Mouse (Mus musculus) cerebellum, adult 9-10 months (tissue): ENCODE data around the gene Mgarp.
"Not testable (repeated sequence)": the region's sequence is repeated elsewhere in the genome, so short reads cannot be mapped to it uniquely, and the experiment has no call there.

Experiments
- DNase-seq: peaks from one replicate; pipeline ENCODE4 v3.0.0; 2022

The Mgarp gene

GRCm38 (mm10) chr3:51396219-51397068, at the start of gene Mgarp:
TSS of gene Mgarp (minus strand) at chr3:51396738.
- DNase-seq = no peak

GRCm38 (mm10) chr3:51434871-51435595, 38.5 kb upstream of the Mgarp start:
- DNase-seq = no peak

DNA sequence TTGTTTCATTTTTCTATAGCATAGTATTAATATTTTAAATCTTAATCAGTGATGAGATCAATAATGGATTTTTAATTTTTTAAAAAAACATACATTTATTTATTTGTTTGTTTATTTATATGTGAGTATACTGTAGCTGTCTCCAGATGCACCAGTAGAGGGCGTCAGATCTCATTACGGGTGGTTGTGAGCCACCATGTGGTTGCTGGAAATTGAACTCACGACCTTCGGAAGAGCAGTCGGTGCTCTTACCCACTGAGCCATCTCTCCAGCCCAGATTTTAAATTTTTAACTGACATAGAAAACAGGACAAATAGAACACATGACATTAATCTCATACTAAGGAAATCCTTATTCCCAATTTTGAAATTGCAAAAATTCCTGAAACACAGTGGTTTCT, 37.8 kb upstream of the Mgarp start:
- not testable (repeated sequence) for DNase-seq

- no peak for DNase-seq
Observed at GRCm38 (mm10) chr3:51425394-51425793, 28.9 kb upstream of the Mgarp start.

- no peak for DNase-seq
Observed at GRCm38 (mm10) chr3:51421921-51422320, 25.4 kb upstream of the Mgarp start.

DNA sequence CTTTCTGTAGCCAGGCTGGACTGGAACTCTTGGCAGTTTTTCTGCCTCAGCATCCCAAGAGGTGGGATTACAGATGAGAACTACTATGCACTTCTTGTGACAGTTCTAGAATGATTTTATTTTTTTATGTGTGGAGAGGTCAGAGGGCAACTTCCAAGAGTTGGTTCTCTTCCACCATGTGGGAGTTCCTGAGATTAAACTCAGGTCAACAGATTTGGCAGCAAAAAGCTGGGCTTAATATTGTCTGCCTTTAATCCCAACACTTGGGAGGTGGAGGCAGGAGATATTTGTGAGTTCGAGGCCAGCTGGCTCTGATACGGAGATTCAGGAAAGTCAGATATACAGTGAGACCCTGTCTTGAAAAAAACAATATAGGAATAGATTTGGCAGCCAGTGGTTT, 21.4 kb upstream of the Mgarp start:
- no peak for DNase-seq

DNA sequence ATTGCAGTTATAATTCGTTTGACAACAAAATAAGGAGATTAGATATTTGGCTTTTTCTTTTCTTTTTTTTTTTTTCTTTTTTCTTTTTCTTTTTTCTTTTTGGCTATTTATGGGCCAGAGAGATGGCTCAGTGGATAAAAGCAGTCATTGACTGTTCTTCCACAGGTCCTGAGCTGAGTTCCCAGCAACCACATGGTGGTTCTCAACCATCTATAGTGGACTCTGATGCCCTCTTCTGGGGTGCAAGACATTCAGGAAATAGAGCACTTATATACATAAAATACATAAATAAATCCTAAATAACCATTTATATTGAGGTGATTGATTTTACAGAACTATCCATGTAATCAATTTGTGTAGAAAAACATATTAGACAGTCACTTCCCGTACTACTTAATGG, 20.9 kb upstream of the Mgarp start:
- DNase-seq = no peak

DNA sequence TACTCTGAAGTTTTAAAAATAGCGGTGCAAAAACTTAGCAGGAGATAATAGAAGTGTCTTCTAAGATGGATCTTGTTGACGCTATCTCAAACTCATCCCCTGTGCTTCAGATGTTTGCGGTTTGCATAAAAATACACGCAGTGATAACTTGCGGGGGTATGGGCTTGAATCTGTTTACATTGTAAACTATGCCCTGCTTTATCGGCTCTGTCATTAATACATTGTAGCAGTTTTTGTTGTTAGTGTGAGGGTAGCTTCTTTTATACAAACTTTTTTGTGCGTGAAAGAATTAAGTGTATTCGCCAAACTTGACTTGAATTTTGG, 20.6 kb upstream of the Mgarp start:
- no peak for DNase-seq

GRCm38 (mm10) chr3:51416364-51417134, 20.0 kb upstream of the Mgarp start:
- DNase-seq = peak; percentile 69

DNA sequence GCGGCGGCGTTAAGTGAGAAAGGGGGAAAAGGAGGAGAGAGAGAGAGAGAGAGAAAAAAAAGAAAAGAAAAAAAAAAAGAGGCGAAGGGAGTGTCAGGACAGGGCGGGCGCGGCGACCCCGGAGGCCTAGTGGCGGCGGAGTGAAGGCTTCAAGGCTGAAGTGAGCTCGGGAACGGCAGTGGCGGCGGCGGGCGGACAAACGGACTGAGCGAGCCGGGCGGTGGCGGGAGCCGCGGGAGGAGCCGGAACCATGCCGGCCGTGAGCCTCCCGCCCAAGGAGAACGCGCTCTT, 19.5 kb upstream of the Mgarp start:
- no peak for DNase-seq

- DNase-seq = peak; percentile 96
Observed at GRCm38 (mm10) chr3:51415098-51416072, 18.8 kb upstream of the Mgarp start, which contains the start of gene Naa15. TSS of gene Naa15 (plus strand) at chr3:51415148.

GRCm38 (mm10) chr3:51413276-51413675, 16.7 kb upstream of the Mgarp start:
- no peak for DNase-seq

DNA sequence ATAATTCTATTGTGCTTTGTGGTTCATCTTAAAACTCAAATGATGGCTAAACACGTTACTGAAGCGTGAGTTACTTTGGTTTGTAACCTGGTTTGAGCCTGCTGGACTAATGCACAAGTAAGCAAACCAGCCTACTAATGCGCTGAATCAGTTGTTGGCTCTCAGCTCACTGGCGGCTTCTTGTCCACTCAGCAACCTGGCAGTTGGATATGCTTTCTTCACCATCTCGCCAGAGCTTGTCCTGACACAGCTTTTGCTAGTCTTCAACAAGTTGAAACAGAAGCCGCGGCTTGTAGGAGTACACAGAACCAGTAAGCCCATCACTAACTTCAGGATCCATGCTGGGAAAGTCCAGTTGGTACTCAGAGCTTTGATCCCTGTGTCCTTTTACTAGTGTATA, 15.9 kb upstream of the Mgarp start:
- DNase-seq = no peak

- peak; percentile 97 for DNase-seq
Observed at GRCm38 (mm10) chr3:51408561-51409183, 12.1 kb upstream of the Mgarp start, which contains the start of gene Ndufc1. TSS of gene Ndufc1 (minus strand) at chr3:51408988.

DNA sequence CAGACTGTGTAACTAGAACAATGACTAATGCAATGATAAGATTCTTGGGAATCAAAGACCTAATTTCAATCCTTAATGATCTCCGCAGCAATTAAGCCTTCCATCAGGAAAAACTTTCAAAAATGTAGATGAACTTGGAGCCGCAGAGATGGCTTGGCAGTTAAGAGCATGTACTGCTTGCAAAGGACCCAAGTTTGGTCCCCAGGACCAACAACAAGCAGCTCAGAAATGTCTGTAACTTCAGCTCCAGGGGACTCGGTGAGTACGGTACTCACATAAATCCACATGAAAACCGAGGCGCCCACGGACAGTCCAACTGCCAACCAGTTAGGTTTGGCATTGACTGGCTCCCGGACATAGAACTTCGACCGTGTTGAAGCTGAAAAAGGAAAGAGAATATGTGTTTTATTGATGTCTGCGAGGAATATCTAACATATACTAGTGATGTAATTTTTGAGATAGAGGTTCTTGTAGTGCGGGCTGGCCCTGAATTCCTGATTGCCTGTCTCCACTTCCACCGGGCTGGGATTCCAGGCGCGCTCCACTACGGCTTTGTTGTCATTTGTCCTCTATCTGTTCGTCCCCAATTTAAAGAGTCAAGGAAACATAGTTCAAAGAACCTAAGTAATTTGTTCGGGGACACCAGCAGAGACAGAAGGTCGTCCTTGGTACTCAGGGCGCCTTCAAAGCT, 11.5 kb upstream of the Mgarp start:
- DNase-seq = no peak

GRCm38 (mm10) chr3:51402628-51403027, 6.1 kb upstream of the Mgarp start:
- DNase-seq = no peak

GRCm38 (mm10) chr3:51402054-51402453, 5.5 kb upstream of the Mgarp start:
- DNase-seq = not testable (repeated sequence)

GRCm38 (mm10) chr3:51400682-51401081, 4.1 kb upstream of the Mgarp start:
- DNase-seq = no peak

- no peak for DNase-seq
Observed at GRCm38 (mm10) chr3:51399531-51399930, 3.0 kb upstream of the Mgarp start.

DNA sequence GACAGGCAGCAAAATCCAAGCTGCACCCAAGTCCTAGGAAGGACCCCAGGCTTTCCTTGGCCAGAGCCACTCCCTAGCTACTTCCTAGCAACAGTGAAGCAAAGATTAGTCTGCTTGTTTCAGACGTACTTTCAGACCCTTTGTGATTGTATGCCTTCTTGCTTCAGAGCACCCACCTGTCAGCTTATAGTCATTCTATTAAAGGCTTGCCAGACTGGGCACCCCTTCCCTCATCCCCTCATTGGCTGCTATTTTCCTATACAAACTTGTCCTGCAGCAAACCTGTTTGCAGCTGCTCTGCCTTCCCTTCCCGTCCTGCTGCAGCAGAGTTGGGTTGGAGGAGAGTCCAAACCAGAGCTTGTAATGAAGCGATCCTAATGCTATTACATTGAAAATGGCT, 2.1 kb upstream of the Mgarp start:
- DNase-seq = no peak

- DNase-seq = no peak
Observed at GRCm38 (mm10) chr3:51397700-51398299, 1.3 kb upstream of the Mgarp start.
